Mouse (Mus musculus) liver, adult 10 weeks (tissue): ENCODE data around the gene Rnf7. TPM values are rescaled to one million over a fixed set of nuclear protein-coding genes. Genes with fewer than 3 reads are reported as not detected.

Experiments
- polyA plus RNA-seq: library from polyadenylated mRNA; stranded (reverse); fragments of 350-450 nt; fragmentation: Illumina TruSeq; extraction: RNeasy Lipid Tissue Mini Kit (QIAGEN cat#74804); gene quantifications from one replicate; pipeline ENCODE4 v1.2.3, GENCODE M21; 2014; ENCODE audit warnings: low read depth, low replicate concordance

Gene Rnf7
- 59.1 TPM for polyA plus RNA-seq

DNA sequence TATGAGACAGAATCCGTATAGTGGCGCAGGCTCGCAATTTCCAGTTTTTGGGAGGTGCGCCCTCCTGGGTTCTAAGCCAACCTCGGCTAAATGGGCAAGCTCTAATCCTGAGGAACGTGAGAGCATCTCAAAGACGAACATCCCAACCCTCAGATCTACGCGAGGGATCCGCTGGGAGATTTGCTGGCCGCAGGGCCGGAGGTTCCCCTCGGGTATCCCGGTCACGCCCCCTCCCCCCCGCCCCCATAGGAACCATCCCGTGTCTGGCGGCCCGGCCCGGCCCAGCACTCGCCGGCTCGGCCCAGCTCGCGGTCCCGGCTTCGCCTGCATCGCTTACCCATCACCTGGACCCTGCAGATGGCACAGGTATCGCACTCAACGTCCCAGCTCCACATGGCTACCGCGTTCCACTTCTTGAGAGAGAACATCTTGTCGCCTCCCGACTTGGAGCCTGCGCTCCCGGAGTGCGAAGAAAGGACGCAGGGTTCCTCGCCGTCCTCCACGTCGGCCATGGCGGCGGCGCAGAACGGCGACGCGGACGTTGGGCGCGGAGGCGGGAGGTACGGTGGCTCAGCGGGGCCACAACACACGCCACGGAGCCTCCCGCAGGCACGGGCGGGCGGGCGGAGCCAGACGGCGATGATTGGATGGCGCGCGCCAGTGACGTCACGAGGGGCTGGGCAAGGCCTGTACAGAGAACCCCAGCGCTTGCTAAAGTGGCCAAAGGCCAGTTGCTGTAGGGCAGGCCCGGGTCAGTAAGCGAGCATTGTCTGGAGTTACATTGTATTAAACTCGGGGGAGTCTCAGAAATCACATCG, at the start of gene Rnf7:
Gene Rnf7 (minus strand): TSS at position 605 of the 818 bp plus-strand sequence.

DNA sequence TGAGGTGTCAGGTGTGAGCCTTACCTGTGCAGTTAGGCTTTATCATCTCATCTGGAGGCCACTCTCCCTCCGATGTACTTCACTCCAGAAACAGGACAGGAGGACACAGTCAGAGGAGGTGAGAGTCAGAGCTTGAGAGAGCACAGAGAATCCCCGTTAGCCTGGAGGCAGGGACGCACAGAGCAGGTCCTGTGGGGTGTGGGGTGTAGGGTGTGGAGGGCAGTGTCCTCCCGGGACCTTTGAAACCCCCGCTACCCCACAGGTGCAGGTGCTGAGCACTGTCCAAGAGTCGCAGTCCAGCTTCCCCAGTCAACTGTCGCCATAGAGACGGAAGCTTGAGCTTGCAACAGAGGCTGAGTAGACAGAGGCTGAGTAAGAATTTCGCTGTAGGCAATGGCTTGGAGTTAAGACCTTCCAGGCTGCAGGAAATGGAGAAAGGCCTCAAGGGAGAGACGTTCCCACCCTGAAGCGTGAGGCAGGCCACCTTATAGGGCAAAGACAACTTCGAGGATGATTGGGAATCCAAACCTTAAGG, 46.6 kb upstream of the Rnf7 start, which contains the start of gene Gm28729:
Gene Gm28729 (minus strand): TSS at position 293 of the 535 bp plus-strand sequence.

Other genes starting within 250 kb of the Rnf7 start
- 59.5 TPM for gene Atp1b3, start 114.2 kb downstream of the Rnf7 start, polyA plus RNA-seq
- gene Gm28729, start 46.6 kb upstream of the Rnf7 start, polyA plus RNA-seq: not detected
- gene Rasa2, start 152.9 kb upstream of the Rnf7 start, polyA plus RNA-seq: 2.7 TPM